Mouse (Mus musculus): Measurements from ENCODE around the gene Slc15a5. TPM values are rescaled to one million over a fixed set of nuclear protein-coding genes. Genes with fewer than 3 reads are reported as not detected.

Gene Slc15a5
- total and polyA plus RNA-seq, 3 experiments = 0.98 TPM; not detected in 2

DNA sequence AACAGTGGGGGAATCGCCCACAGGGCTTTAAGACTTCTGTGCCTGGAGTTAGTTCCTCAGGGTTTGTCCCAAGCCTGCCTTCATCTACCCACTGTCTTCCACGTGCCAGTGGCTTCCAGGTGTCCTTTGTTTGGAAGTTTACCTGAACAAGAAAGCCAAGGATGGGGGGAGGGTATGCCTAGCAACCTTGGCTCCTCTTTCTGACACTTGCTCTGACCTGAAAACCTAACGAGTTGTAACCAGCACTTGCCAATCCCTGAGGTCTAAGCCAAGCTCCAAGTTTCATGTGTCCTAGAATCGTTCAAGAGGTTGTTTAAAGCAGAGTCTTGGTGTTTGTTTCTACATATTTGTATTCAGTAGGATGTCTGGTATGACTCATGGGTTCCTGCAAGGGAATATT lies 116.9 kb downstream of the Slc15a5 start:
- Histone ChIP-seq H3K27me3 (ENCODE audit: insufficient read depth, low read length) (no peaks in the 10 kb centered on the region), H3K4me1 (ENCODE audit: insufficient read depth, low read depth, low read length) (no peaks in the 10 kb centered on the region), H3K9me3 (replicated peaks) (peaks cover 54% of the 10 kb centered on the region), H3K4me3 (ENCODE audit: low read depth, low read length) (no peak overlapping the region), H3K36me3 (replicated peaks) (no peaks in the 10 kb centered on the region)
- TF ChIP-seq GATA1 (IDR thresholded peaks at IDR 0.05; ENCODE audit: borderline replicate concordance, low read length) = no peak
- TF ChIP-seq GATA2 (IDR thresholded peaks at IDR 0.05; ENCODE audit: borderline replicate concordance, low read depth, low read length) = no peak
- TF ChIP-seq TAL1 (conservative IDR thresholded peaks at IDR 0.05; ENCODE audit: low read depth, low read length) = no peak
- no peak for TF ChIP-seq CTCF (IDR thresholded peaks at IDR 0.05; ENCODE audit: low read depth, low read length)
- no peak for TF ChIP-seq POLR2AphosphoS5 (IDR thresholded peaks at IDR 0.05; ENCODE audit: insufficient replicate concordance, low read depth, low read length)
- ATAC-seq (ENCODE audit: extremely low read depth, insufficient number of reproducible peaks, low FRiP score, poor library complexity, severe bottlenecking) (no peak), DNase-seq (ENCODE audit: low spot score) (no peak)

DNA sequence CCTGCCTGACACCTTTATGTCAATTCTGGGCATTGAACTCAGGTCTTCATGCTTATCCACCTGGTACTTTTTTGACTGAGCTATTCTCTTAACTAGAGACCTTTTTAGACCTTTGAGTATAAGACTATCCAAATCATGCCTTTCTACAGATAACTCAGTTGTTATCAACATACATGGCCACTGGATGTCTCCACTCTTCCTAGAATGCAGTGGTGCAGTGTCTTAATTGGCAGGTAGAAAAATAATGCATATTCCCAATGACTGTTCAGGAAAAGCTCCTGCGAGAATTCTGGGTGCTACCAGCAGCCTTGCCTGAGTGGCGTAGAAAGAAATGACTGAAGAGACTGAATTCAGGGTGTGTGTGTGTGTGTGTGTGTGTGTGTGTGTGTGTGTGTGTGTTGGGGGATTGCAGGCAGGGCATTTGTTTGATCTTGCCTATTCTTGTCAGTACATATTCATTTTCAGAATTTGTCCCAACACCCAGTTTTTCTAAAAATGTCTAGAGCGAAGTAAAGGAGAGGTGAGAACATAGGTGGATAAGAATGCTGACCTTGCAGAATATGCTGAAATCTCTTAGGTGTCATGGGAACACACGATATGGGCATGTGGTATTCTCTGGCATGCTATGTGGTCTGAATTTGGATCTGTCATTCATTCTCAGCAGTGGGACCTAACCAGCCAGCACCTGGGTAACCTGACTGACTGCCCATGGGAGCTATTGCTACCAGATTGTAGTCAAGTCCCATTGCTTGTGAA lies 119.5 kb downstream of the Slc15a5 start:
- ATAC-seq (ENCODE audit: extremely low read depth, insufficient number of reproducible peaks, low FRiP score, poor library complexity, severe bottlenecking) (no peak), DNase-seq (ENCODE audit: low spot score) (no peak)
- no peaks in the 10 kb centered on the region for H3K36me3 ChIP-seq (replicated peaks)
- no peak overlapping the region for H3K4me3 ChIP-seq (ENCODE audit: low read depth, low read length)
- no peaks in the 10 kb centered on the region for H3K4me1 ChIP-seq (ENCODE audit: insufficient read depth, low read depth, low read length)
- peaks cover 46% of the 10 kb centered on the region for H3K9me3 ChIP-seq (replicated peaks)
- TF ChIP-seq TAL1 (conservative IDR thresholded peaks at IDR 0.05; ENCODE audit: low read depth, low read length) (no peak), POLR2AphosphoS5 (IDR thresholded peaks at IDR 0.05; ENCODE audit: insufficient replicate concordance, low read depth, low read length) (no peak), GATA1 (IDR thresholded peaks at IDR 0.05; ENCODE audit: borderline replicate concordance, low read length) (no peak), CTCF (IDR thresholded peaks at IDR 0.05; ENCODE audit: low read depth, low read length) (no peak), GATA2 (IDR thresholded peaks at IDR 0.05; ENCODE audit: borderline replicate concordance, low read depth, low read length) (no peak)
- H3K27me3 ChIP-seq (ENCODE audit: insufficient read depth, low read length) = no peaks in the 10 kb centered on the region

DNA sequence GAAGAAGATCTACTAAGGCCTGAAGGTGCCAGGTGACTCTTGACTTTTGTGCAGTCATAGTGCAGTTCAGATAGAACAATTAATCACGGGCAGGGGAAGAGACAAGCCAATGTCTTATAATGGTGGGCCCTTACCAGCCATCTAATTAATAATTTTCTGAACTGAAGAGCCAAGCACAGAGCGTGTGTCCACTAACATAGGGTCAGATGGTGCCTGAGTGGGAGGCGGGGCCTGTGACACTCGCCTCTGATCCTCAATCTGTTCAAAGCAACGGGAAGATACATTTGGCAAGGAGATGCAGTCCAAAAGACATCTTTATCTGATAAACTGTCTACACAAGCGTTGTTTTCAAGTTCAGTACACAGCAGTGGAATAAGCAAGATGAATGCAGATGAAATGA lies 122.1 kb downstream of the Slc15a5 start:
- no peak for ATAC-seq (ENCODE audit: extremely low read depth, insufficient number of reproducible peaks, low FRiP score, poor library complexity, severe bottlenecking)
- no peaks in the 10 kb centered on the region for H3K4me1 ChIP-seq (ENCODE audit: insufficient read depth, low read depth, low read length)
- peaks cover 38% of the 10 kb centered on the region for H3K9me3 ChIP-seq (replicated peaks)
- H3K4me3 ChIP-seq (ENCODE audit: low read depth, low read length) = no peak overlapping the region
- no peaks in the 10 kb centered on the region for H3K36me3 ChIP-seq (replicated peaks)
- H3K27me3 ChIP-seq (ENCODE audit: insufficient read depth, low read length) = no peaks in the 10 kb centered on the region
- no peak for TF ChIP-seq GATA2 (IDR thresholded peaks at IDR 0.05; ENCODE audit: borderline replicate concordance, low read depth, low read length)
- TF ChIP-seq TAL1 (conservative IDR thresholded peaks at IDR 0.05; ENCODE audit: low read depth, low read length) = no peak
- TF ChIP-seq GATA1 (IDR thresholded peaks at IDR 0.05; ENCODE audit: borderline replicate concordance, low read length) = no peak
- no peak for TF ChIP-seq POLR2AphosphoS5 (IDR thresholded peaks at IDR 0.05; ENCODE audit: insufficient replicate concordance, low read depth, low read length)
- DNase-seq (ENCODE audit: low spot score) = no peak

DNA sequence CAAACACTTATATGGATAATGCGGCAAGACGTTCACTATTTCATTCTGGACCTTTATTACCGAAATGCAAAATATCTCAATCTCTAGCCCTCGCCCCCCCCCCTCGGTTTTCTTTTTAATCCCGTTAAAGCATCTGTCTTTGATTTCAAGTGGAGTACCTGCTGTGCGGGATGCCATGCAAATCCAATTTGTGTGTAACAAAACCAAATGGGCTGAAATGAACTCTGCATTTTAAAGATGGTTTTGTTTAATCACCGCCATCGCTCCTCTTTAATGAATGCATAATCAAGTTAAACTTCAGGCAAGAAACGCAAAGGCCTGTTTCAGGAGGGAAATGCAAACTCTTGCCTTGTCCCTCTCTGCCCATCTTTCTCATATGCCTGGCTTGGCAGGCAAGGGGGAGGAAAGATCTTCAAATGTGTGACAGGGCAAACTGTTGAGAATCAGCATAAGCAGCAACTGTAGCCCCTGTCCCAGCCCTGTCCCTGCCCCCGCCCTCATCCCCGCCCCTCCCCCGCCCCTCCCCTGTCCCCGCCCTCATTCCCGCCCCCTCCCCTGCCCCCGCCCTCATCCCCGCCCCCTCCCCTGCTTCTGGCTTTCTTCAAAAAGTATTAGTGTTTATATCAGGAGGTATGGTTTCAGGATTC lies 122.8 kb downstream of the Slc15a5 start:
- H3K9me3 ChIP-seq (replicated peaks) = peaks cover 32% of the 10 kb centered on the region
- H3K36me3 ChIP-seq (replicated peaks) = no peaks in the 10 kb centered on the region
- H3K4me3 ChIP-seq (ENCODE audit: low read depth, low read length) = no peak overlapping the region
- no peaks in the 10 kb centered on the region for H3K27me3 ChIP-seq (ENCODE audit: insufficient read depth, low read length)
- no peak for TF ChIP-seq GATA2 (IDR thresholded peaks at IDR 0.05; ENCODE audit: borderline replicate concordance, low read depth, low read length)
- TF ChIP-seq GATA1 (IDR thresholded peaks at IDR 0.05; ENCODE audit: borderline replicate concordance, low read length) = no peak
- TF ChIP-seq POLR2AphosphoS5 (IDR thresholded peaks at IDR 0.05; ENCODE audit: insufficient replicate concordance, low read depth, low read length) = no peak
- no peak for TF ChIP-seq CTCF (IDR thresholded peaks at IDR 0.05; ENCODE audit: low read depth, low read length)
- no peak for TF ChIP-seq TAL1 (conservative IDR thresholded peaks at IDR 0.05; ENCODE audit: low read depth, low read length)
- DNase-seq (ENCODE audit: low spot score) (no peak), ATAC-seq (ENCODE audit: extremely low read depth, insufficient number of reproducible peaks, low FRiP score, poor library complexity, severe bottlenecking) (no peak)
- no peaks in the 10 kb centered on the region for H3K4me1 ChIP-seq (ENCODE audit: insufficient read depth, low read depth, low read length)

DNA sequence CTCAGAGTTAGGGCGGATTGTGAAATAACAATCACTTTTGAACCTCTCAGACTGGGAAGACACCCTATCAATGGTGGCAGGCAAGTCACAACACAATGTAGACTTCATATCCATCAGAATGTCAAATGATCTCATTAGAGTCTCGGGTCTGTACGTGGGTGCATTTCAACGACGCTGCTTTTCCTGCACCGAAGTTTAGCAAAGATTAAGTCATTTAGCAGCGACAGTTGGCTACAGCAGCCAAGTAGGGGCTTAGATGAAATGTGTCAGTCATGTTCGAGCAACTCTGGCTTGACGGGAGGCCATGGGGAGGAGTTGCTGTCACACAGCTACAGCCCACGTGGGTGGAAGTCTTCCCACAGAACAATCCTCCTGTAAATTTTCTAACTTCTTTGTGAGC lies 133.2 kb downstream of the Slc15a5 start:
- Histone ChIP-seq H3K27me3 (ENCODE audit: insufficient read depth, low read length) (no peaks in the 10 kb centered on the region), H3K4me1 (ENCODE audit: insufficient read depth, low read depth, low read length) (no peaks in the 10 kb centered on the region), H3K36me3 (replicated peaks) (no peaks in the 10 kb centered on the region), H3K4me3 (ENCODE audit: low read depth, low read length) (no peak overlapping the region), H3K9me3 (replicated peaks) (peaks cover 22% of the 10 kb centered on the region)
- ATAC-seq (ENCODE audit: extremely low read depth, insufficient number of reproducible peaks, low FRiP score, poor library complexity, severe bottlenecking) (no peak), DNase-seq (ENCODE audit: low spot score) (no peak)
- TF ChIP-seq GATA2 (IDR thresholded peaks at IDR 0.05; ENCODE audit: borderline replicate concordance, low read depth, low read length) (no peak), GATA1 (IDR thresholded peaks at IDR 0.05; ENCODE audit: borderline replicate concordance, low read length) (no peak), TAL1 (conservative IDR thresholded peaks at IDR 0.05; ENCODE audit: low read depth, low read length) (no peak), CTCF (IDR thresholded peaks at IDR 0.05; ENCODE audit: low read depth, low read length) (no peak), POLR2AphosphoS5 (IDR thresholded peaks at IDR 0.05; ENCODE audit: insufficient replicate concordance, low read depth, low read length) (no peak)

DNA sequence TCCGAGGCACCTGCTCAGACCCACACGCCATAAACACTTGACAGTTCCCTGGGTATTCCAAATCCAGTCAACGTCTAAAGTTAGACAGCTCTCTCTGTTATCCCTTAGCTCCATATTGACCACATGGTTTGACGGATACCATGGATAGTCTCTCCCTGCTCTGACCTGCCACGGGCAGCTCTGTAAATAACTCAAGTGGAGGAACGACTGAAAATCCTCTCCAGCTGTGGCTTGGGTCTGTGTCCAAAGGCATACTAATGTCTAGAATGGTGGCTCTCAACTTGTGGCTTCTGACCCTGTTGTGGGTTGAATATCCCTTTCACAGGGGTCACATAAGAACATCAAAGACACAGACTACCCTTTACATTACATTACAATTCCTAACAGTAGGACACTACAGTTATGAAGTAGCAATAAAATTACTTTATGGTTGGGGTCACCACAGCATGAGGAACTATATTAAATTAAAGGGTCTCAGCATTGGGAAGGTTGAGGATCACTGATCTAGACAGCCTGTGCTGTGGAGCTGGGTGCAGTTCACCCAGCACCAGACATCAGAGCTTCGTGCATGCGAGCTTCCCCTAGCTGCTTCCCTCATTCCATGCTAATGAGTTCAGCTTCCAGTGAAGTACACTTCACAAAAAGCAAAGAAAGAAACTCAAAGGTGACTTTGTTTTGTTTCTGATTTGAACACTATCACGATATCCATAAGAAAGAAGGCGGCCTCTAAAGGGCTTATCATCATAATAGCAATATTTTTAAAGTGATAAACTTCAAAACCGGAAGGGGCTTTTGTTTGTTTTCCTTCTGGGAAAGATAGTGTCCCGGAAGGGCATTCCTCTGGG lies 139.1 kb downstream of the Slc15a5 start:
- no peaks in the 10 kb centered on the region for H3K27me3 ChIP-seq (ENCODE audit: insufficient read depth, low read length)
- H3K36me3 ChIP-seq (replicated peaks) = no peaks in the 10 kb centered on the region
- DNase-seq (ENCODE audit: low spot score) (no peak), ATAC-seq (ENCODE audit: extremely low read depth, insufficient number of reproducible peaks, low FRiP score, poor library complexity, severe bottlenecking) (no peak)
- H3K4me3 ChIP-seq (ENCODE audit: low read depth, low read length) = no peak overlapping the region
- TF ChIP-seq POLR2AphosphoS5 (IDR thresholded peaks at IDR 0.05; ENCODE audit: insufficient replicate concordance, low read depth, low read length) (no peak), GATA2 (IDR thresholded peaks at IDR 0.05; ENCODE audit: borderline replicate concordance, low read depth, low read length) (no peak), TAL1 (conservative IDR thresholded peaks at IDR 0.05; ENCODE audit: low read depth, low read length) (no peak), GATA1 (IDR thresholded peaks at IDR 0.05; ENCODE audit: borderline replicate concordance, low read length) (no peak), CTCF (IDR thresholded peaks at IDR 0.05; ENCODE audit: low read depth, low read length) (no peak)
- H3K4me1 ChIP-seq (ENCODE audit: insufficient read depth, low read depth, low read length) = no peaks in the 10 kb centered on the region
- H3K9me3 ChIP-seq (replicated peaks) = peaks cover 27% of the 10 kb centered on the region
